Mouse (Mus musculus) adrenal gland, adult 18-20 months (tissue): ENCODE data around the gene Nfic. TPM values are rescaled to one million over a fixed set of nuclear protein-coding genes. Genes with fewer than 3 reads are reported as not detected.

Experiments used
- microRNA-seq, 2 experiments: library from miRNA; unstranded; fragments of <30 nt; microRNA quantifications; one replicate each; pipeline ENCODE4 v1.2.0; 2021; ENCODE audit warnings: borderline number of aligned reads in 2 of 2
- total RNA-seq, 2 experiments: library from RNA; stranded (reverse); gene quantifications; 1 replicate in 1 of 2; 2 replicates in 1 of 2; pipeline ENCODE4 v1.2.3; 2021

The Nfic gene
- total RNA-seq, 2 experiments from 2014 or later = 69.1 to 78.7 TPM

Small RNAs within 50 kb of the gene (microRNA-seq; reads per million reads assigned to microRNA genes)
- gene Gm25595 (0 reads per million in 2 experiments), gene Mir1191b (1.2 to 1.4 reads per million in 2 experiments), gene Mir6913 (0 to 0.95 reads per million in 2 experiments)

Other genes with a start within 250 kb of the Nfic start
- gene Atcay, start 224.8 kb downstream of the Nfic start, total RNA-seq = 1 to 10 TPM; 2.7 to 3.5 TPM
- gene Zfr2, start 222.5 kb downstream of the Nfic start, total RNA-seq = 10 to 100 TPM; 16.2 to 17.6 TPM
- gene Matk, start 202.7 kb downstream of the Nfic start, total RNA-seq = 1 to 10 TPM in 1 of 2 experiments, under 1 TPM in 1; 0.76 to 1.7 TPM
- 100 to 1,000 TPM; 105 to 111 TPM for gene Mrpl54, start 188.7 kb downstream of the Nfic start, total RNA-seq
- gene Apba3, start 188.7 kb downstream of the Nfic start, total RNA-seq = 100 to 1,000 TPM; 104 to 123 TPM
- gene Tjp3, start 164.1 kb downstream of the Nfic start, total RNA-seq = 1 to 10 TPM; 1.1 to 1.6 TPM
- 10 to 100 TPM; 37.6 to 40.4 TPM for gene Pip5k1c, start 162.7 kb downstream of the Nfic start, total RNA-seq
- gene Cactin, start 134.5 kb downstream of the Nfic start, total RNA-seq = 10 to 100 TPM; 34.3 to 40.9 TPM
- 10 to 100 TPM; 23.3 to 29.2 TPM for gene Tbxa2r, start 126.9 kb downstream of the Nfic start, total RNA-seq
- gene Gipc3, start 112.4 kb downstream of the Nfic start, total RNA-seq = 1 to 10 TPM; 4.5 to 6.7 TPM
- 10 to 100 TPM; 86.5 to 92.7 TPM for gene Hmg20b, start 105.2 kb downstream of the Nfic start, total RNA-seq
- 10 to 100 TPM; 16.0 to 29.6 TPM for gene Mfsd12, start 98.1 kb downstream of the Nfic start, total RNA-seq
- 1 to 10 TPM; 1.3 to 4.5 TPM for gene 4930404N11Rik, start 89.8 kb downstream of the Nfic start, total RNA-seq
- 10 to 100 TPM; 35.1 to 35.2 TPM for gene Fzr1, start 77.1 kb downstream of the Nfic start, total RNA-seq
- 10 to 100 TPM; 49.1 to 50.5 TPM for gene Dohh, start 71.2 kb downstream of the Nfic start, total RNA-seq
- gene Gm48551, start 71.2 kb downstream of the Nfic start, total RNA-seq = 1 to 10 TPM; 1.5 to 1.9 TPM
- 1 to 10 TPM; 1.4 to 2.6 TPM for gene Gm48552, start 66.6 kb downstream of the Nfic start, total RNA-seq
- gene Smim24, start 62.6 kb downstream of the Nfic start, total RNA-seq = 1 to 10 TPM; 1.1 to 1.2 TPM
- under 1 TPM; 0.42 to 0.50 TPM for gene Celf5, start 27.1 kb upstream of the Nfic start, total RNA-seq
- gene Ncln, start 40.8 kb upstream of the Nfic start, total RNA-seq = 100 to 1,000 TPM; 106 to 118 TPM
- gene S1pr4, start 44.5 kb upstream of the Nfic start, total RNA-seq = 1 to 10 TPM; 1.3 to 1.4 TPM
- 1 to 10 TPM; 1.7 to 2.6 TPM for gene Gna15, start 68.6 kb upstream of the Nfic start, total RNA-seq
- 10 to 100 TPM; 81.7 to 83.4 TPM for gene Gna11, start 89.6 kb upstream of the Nfic start, total RNA-seq
- 1,000 to 10,000 TPM in 1 of 2 experiments, 100 to 1,000 TPM in 1; 911 to 1,138 TPM for gene Aes, start 103.9 kb upstream of the Nfic start, total RNA-seq
- gene Tle2, start 118.9 kb upstream of the Nfic start, total RNA-seq = 10 to 100 TPM; 58.2 to 65.6 TPM
- 10 to 100 TPM; 21.4 to 37.3 TPM for gene Tle6, start 145.4 kb upstream of the Nfic start, total RNA-seq
- gene BC025920, start 150.6 kb upstream of the Nfic start, total RNA-seq = 1 to 10 TPM; 1.2 to 1.7 TPM
- 10 to 100 TPM; 18.2 to 21.5 TPM for gene Sirt6, start 172.2 kb upstream of the Nfic start, total RNA-seq
- 10 to 100 TPM; 20.6 to 21.6 TPM for gene Ankrd24, start 172.9 kb upstream of the Nfic start, total RNA-seq
- gene Gm10778, start 193.4 kb upstream of the Nfic start, total RNA-seq = 1 to 10 TPM; 2.4 to 2.8 TPM
- 1 to 10 TPM; 4.4 to 5.8 TPM for gene Zfp433, start 249.2 kb upstream of the Nfic start, total RNA-seq